Mouse (Mus musculus): ENCODE measurements around the gene Exoc4.
A peak's percentile ranks its signal among the peaks of the same experiment; 100 is the strongest.

Gene Exoc4

DNA sequence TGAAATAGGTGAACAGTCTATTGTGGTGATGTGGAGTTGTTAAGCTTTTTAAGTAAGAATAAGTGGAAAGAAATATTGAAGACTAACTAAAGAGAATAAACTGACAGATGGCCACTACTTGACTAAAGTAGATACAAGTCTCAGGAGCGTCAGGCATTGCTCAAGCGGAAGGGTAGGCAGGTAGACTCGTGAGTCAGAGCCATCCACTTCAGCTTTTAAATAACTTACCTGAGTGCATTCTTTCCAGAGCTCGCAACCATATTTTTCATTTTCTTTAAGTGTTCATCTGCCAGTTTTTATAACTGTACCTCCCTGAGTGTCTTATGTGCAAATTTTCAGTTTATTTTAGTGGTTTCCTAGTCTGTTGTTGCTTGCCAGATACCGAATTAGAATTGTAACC, 219.6 kb downstream of the Exoc4 start:
- no peak for DNase-seq (ENCODE audit: low spot score in 2 of 2)

- no peak for DNase-seq (ENCODE audit: low spot score in 2 of 2)
Measured at GRCm38 (mm10) chr6:33476134-33476533, 227.2 kb downstream of the Exoc4 start.

- DNase-seq (ENCODE audit: low spot score in 2 of 2): no peak
Measured at GRCm38 (mm10) chr6:33484568-33484967, 235.7 kb downstream of the Exoc4 start.

DNA sequence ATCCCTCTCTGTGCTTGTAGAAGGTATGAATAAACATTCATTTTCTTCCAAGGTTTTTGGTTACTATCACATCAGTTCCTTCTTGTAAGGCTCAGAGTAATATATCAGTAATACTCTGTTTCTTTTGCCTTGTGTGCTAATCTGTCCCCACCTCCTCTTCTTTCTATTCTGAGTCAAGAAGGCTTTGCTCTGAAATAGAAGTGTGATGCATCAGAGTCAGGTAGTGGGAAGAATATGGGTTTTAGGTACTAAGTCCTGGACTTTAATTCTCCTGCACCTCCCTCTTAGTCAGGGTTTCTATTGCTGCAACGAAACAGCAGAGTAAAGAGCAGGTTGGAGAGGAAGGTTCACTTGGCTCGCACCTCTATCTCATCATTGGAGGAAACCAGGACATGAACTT, 240.9 kb downstream of the Exoc4 start:
- DNase-seq (ENCODE audit: low spot score in 2 of 2): no peak

DNA sequence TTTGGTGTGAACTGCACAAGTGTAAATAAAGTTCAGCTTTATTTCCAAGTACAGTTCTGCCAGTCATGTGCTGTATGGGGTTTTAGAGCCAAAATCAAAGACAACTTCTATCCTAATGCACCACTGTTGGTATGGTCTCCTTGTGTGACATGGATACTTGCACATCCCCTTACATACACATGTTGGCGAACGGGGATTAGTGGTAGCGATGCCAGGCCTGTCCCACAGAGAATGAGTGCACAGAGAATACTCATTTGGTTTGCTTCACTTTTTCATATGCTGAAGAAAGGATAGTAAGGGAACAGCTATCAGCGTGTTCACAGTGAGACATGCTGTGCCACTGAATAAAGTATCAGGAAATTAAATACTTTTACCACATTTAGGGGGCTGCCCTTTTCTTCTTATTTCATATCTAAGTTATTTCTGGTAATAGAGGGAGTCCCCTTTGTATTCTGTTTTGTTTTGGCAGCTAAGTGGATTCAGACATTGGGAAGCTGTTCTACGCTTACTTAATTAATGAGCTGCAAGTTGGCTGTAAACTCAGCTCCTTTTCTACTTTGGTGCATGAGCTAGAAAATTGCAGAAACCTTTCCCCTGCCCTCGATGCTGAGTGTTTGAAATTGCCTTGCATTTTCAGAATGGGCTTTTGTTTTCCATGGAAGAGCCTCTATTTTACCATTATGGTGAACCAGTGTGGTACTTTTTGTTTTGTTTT, 247.4 kb downstream of the Exoc4 start:
- no peak for DNase-seq (ENCODE audit: low spot score in 2 of 2)

DNA sequence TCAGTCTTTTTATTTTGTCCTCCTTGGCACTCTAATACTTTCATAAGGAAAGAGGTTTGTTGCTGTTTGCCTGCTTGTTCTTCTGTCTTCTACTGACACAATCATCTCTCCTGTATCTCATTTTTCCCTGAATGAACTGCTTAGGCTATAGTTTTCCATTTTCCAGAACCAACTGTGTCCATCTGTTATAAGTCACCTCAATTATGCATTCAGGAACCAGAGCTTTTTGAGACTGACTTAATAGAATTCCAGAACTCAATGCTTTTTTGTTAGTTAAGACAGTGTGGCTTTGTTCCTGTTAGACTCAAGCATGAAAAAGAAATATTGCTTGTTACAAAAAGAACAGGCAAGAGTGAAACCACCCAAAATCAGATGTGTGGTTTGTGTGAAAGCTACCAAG, 248.5 kb downstream of the Exoc4 start:
- DNase-seq (ENCODE audit: low spot score in 2 of 2): no peak

DNA sequence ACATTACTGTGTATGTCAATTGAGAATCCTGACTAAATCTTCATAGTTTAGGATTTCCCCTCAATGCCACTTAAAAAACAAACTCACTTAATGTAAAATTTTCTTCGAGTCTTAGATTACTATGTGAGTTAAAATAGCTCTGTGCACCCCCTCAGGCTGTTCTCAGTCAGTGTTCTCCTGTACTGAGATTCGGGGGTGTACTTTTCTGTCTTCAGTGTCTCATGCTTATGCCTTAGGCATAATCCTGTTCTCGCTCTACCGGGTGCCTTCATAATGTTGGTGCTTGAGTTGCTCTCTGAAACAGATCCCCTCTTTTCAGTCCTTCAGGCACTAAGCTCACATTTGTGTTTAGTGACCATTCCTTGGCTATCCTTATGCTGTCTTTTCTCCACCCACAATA, 253.5 kb downstream of the Exoc4 start:
- no peak for DNase-seq (ENCODE audit: low spot score in 2 of 2)

DNA sequence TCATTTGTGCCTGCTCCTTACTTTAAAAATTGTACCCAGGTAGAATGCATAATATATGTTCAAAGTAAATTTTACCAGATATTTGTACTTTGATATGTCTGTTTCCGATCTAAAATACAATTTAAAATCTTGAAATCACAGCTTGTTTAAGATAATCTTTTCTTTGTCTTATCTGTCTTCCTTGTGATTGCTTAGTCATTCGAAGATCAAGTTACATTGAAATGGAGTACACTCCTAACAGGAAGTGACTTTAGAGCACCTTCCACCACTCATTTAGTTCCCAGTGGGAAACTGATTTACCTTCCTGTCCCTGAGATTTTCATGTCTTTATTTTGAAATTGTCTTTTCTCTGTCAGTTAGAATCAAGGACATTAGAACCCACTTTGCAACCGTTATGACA, 254.5 kb downstream of the Exoc4 start:
- DNase-seq (ENCODE audit: low spot score in 2 of 2): no peak

DNA sequence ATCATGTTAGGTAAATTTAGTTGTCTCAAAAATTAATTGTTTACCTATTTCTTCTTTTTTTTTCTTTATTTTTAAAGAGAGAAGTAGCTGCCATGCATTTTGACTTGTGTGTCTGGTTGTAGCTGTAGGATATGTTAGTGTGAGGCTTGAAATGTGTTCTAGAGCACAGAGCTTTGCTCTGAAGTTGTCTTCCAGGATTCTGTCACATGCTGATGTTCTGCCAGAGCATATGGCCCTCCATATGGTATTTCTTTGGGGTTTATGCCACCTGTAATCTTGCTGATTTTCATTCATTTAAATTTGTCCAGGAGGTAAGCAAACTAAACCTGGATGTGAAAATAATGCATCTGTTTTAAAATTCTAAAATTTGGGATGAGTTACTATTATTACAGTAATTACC, 258.2 kb downstream of the Exoc4 start:
- DNase-seq (ENCODE audit: low spot score in 2 of 2): no peak

DNA sequence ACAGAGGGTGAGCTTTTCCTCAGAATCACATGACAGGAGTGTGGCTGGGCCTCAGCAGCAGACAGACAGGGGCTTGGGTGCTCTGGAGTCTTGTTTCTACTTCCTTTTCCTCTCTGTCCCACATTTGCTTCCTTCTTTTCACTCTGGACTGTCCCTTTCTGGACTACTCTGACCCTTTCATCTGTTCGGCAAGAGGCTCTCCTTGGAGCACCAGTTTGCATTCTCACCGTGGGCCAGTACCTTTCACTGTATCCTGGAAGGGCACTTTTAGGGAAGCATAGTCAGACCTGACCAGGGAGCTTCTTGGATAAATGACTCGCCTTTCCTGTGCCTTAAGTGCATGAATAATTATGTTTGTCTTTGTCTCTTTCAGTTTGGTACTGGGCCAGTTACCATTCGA, 266.5 kb downstream of the Exoc4 start:
- no peak for DNase-seq (ENCODE audit: low spot score in 2 of 2)

DNA sequence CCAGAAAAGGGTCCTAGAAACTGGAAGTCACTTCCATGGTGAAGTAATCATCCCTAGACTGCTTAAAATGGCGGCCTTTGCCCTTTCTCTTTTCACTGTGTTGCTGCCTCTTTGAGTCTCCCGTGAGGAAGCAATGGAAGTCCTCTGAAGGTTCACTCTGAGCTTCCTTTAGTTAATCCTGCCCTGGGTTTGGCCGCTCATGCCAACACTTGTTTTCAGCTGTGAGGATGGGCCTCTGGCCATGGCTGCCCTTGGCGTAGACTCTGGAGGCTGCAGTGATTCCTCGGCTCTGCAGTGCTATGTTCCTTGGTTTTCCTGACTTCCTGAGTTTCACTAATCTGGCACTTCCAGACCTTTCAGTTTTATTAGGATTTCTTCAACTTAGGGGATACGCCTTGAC, 267.9 kb downstream of the Exoc4 start:
- no peak for DNase-seq (ENCODE audit: low spot score in 2 of 2)

- DNase-seq (ENCODE audit: low spot score in 2 of 2): peak; percentile 32 to 41
Measured at GRCm38 (mm10) chr6:33517890-33518410, 269.1 kb downstream of the Exoc4 start.

GRCm38 (mm10) chr6:33525695-33526366, 276.9 kb downstream of the Exoc4 start:
- no peak for DNase-seq (ENCODE audit: low spot score in 2 of 2)

DNA sequence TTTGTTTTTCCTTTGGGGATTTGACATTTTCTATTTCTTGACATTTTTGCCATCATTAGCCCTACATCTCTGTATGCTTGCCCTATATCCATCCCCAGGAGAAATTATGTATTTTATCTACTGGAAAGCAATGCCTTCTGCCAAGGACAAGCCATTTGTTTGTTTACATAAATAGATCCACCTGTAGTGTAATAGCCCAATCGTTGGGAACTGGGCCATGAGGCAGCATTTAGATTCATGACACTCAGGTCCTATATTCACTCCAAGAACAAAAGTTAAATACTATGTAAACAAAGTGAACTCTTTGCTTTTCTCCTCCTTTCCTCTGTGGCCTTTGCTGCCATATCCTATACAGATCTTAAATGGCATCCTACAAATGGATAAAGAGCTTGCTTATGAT, 291.5 kb downstream of the Exoc4 start:
- DNase-seq (ENCODE audit: low spot score in 2 of 2): no peak

GRCm38 (mm10) chr6:33542712-33543111, 293.8 kb downstream of the Exoc4 start:
- DNase-seq (ENCODE audit: low spot score in 2 of 2): no peak

DNA sequence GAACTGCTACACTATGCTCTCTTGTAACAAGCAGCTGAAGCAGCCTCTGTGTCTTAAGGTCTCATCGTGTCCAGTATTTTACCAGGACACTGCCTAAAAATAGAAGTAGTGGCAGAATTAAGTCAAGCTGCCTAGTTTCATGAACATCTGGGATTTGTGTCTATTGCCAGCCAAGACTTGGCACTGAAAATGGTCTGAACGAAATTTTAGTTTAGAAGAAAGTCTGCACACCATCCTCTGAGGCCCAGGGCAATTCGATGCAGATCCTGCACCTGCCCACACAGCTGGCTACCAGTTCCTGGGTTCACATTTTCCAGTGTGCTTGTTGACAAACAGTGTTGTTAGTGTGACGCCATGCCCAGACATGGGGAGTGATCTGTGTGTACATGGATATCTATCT, 303.0 kb downstream of the Exoc4 start:
- no peak for DNase-seq (ENCODE audit: low spot score in 2 of 2)

GRCm38 (mm10) chr6:33560925-33561324, 312.0 kb downstream of the Exoc4 start:
- no peak for DNase-seq (ENCODE audit: low spot score in 2 of 2)

- no peak for DNase-seq (ENCODE audit: low spot score in 2 of 2)
Measured at GRCm38 (mm10) chr6:33561911-33562310, 313.0 kb downstream of the Exoc4 start.

DNA sequence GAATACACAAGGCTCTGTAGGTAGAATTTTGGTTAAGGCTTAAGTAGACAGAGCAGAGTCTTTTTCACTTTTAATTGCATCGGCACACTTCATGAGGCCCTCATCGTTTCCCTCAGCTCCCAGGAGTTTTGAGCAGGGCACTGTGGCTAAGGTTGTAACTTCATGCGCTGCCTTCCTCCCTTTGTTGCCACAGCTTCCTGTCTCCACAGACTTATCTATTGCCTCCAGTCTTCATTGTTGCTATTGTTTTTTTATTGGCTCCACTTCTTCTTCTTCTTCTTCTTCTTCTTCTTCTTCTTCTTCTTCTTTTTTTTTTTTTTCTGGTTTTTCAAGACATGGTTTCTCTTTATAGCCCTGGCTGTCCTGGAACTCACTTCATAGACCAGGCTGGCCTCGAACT, 327.1 kb downstream of the Exoc4 start:
- DNase-seq (ENCODE audit: low spot score in 2 of 2): no peak

- no peak for DNase-seq (ENCODE audit: low spot score in 2 of 2)
Measured at GRCm38 (mm10) chr6:33608469-33608868, 359.6 kb downstream of the Exoc4 start.

DNA sequence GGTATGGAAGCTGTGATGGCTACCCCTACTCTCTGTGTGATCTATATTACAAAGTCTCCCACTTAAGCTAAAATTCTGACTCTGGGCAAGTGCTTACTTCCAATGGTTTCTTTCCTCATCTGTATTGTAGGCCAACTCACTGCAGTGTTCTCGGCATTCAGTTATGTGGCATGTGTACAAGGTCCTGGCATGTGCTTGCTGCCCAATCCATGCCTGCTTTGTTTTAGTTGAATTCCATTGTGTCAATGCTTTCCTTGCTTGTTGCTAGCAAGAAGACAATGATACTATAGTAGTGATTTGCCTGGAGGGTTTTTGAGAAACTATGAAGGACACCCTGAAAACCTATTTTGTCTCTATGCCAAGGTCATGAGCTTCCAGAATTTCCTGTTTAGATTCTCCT, 365.1 kb downstream of the Exoc4 start:
- DNase-seq (ENCODE audit: low spot score in 2 of 2): no peak

DNA sequence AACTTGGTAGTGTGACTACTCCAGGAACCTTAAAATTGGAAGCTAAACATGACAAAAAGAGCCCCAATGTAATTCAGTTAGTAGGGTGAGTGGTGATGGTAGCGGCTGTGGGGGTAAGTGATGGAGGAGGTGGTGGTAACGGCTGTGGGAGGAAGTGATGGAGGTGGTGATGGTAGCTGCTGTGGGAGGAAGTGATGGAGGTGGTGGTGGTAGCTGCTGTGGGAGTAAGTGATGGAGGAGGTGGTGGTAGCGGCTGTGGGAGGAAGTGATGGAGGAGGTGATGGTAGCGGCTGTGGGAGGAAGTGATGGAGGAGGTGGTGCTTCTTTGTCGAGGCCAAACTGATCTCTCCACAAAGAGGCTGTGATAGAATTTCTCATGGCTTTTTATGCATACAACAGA, 369.7 kb downstream of the Exoc4 start:
- no peak for DNase-seq (ENCODE audit: low spot score in 2 of 2)

DNA sequence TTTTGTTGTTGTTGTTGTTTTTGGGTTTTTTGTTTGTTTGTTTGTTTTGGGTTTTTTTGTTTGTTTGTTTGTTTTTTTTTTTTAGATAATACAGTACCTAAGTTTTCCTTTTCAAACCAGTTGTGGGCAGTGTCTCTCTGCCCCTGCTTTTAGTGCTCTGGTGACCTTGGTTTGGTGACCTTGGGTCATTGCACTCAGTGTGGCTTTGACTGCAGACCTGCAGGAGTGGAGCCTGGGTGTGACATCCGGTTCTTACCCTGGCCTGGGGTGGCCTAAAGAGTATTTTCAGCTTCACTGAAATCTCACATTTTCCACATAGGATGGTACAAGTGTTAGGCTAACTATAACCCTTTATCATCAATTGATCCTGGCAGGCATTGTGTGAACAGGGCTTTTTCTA, 371.8 kb downstream of the Exoc4 start:
- no peak for DNase-seq (ENCODE audit: low spot score in 2 of 2)

- no peak for DNase-seq (ENCODE audit: low spot score in 2 of 2)
Measured at GRCm38 (mm10) chr6:33625931-33626330, 377.0 kb downstream of the Exoc4 start.

All from thymus, postnatal 10 days (tissue).